Mouse (Mus musculus) c-Kit-positive CD71-positive TER-119-negative erythroid progenitor cells, embryonic 14.5 days (primary cell): Measurements from ENCODE around the gene Smyd2.

Experiments used
- DNase-seq: peaks from one replicate; pipeline ENCODE4 v3.0.0-alpha.2; 2013; ENCODE audit warnings: low read depth

Gene Smyd2

GRCm38 (mm10) chr1:189871625-189872024, 50.5 kb downstream of the Smyd2 start:
- no peak for DNase-seq

GRCm38 (mm10) chr1:189870539-189870938, 51.6 kb downstream of the Smyd2 start:
- no peak for DNase-seq

DNA sequence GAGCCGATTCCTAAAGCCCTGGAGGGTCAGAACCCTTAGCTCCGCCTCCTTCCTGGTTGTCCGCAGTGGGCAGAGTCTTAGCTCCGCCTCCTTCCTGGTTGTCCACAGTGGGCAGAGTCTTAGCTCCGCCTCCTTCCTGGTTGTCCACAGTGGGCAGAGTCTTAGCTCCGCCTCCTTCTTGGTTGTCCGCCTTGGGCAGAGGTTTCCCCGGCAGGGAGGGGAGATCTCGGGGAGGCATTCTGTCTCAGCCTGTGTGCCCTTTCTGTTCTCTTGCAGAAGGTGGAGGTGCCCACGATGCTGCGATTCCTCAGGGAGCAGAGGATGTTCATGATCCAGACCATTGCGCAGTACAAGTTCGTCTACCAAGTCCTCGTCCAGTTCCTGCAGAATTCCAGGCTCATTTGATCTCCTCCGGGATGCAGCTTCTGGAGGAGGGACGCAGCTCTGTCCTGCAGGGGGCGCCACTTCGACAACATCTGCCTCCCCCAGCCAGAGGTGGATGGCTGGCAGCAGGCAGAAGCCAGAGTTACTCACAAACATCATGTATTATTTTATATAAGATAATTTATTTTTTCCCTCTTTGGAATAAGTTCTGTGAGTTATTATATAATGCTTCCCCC, 52.4 kb downstream of the Smyd2 start:
- no peak for DNase-seq

GRCm38 (mm10) chr1:189868036-189868435, 54.1 kb downstream of the Smyd2 start:
- no peak for DNase-seq

DNA sequence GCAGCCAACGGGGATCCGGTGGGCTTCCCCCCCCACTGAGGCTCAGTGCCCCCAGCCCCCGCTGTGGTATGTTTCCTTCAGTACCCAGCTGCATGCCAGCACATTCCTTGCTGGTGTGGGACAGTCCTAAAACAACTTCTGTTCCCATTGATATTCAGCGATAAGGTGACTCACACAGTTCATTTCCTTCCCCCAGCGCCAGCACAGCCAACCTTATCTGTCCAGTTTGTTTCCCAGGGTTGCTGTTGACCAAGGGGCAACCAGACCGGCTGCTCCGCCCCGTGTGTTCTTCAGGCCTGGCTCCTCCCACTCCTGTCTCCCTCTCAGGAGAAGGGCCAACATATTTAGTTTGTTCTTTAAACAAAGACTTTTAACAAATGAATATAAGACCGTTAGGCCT, 54.7 kb downstream of the Smyd2 start:
- no peak for DNase-seq

DNA sequence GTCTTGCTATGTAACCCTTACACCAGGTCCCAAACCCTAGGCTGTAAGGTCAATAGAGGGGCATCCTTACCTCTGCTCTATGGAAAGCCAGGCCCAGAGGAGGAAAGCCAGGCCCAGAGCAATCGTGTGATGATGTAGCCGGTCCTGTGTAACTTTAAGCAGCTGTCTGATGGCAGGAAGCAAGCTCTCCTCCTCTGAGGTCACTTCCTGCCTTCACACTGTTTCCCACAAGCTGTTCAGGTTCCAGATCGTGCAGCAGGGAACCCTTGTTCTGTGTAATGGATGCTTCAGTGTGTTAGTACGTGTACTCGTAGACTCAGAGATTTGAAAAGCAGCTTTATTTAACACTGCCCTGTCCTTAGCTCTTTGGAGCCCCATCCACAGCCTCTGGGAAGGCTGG, 55.1 kb downstream of the Smyd2 start:
- DNase-seq: no peak

- DNase-seq: no peak
Observed at GRCm38 (mm10) chr1:189866621-189867020, 55.5 kb downstream of the Smyd2 start.

GRCm38 (mm10) chr1:189864846-189865560, 57.2 kb downstream of the Smyd2 start:
- no peak for DNase-seq

GRCm38 (mm10) chr1:189864301-189864700, 57.9 kb downstream of the Smyd2 start:
- no peak for DNase-seq

DNA sequence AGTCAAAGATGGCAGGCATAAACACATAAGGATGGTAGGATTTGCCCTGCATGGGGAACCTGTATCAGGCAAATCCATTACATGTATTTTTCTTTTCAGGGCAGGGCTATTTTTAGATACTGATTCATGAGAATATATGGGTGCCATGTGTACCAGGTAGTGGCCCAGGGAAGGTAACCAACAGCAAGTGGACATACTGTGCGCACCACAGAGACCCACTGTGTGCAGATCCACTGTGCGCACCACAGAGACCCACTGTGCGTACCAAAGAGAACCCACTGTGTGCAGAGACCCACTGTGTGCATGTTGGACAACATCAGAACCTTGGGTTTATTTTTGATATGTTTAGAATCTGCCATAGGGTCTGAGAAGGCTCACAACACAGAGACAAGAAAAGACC, 58.4 kb downstream of the Smyd2 start:
- no peak for DNase-seq

GRCm38 (mm10) chr1:189860942-189861315, 61.2 kb downstream of the Smyd2 start:
- DNase-seq: no peak

- DNase-seq: no peak
Observed at GRCm38 (mm10) chr1:189860112-189860941, 61.8 kb downstream of the Smyd2 start.

DNA sequence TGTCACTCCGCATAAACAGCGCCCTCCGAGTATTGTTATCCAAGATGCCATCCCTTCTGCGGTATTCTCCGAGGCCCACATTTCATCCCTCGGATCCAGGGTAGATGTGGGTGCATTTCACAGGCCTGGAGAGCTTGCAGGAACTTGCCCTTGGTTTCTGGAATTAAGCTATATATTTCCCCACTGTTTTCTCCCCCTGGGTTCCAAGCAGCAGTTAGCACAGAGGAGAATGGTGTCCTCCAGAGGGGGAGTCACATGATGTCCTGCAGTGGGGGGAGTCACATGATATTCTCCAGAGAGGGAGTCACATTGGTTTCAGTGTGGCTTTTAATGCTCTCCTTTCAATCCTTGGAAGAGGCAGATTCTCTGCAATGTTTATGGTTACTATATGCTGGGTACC, 63.8 kb downstream of the Smyd2 start:
- no peak for DNase-seq

- no peak for DNase-seq
Observed at GRCm38 (mm10) chr1:189855739-189856138, 66.4 kb downstream of the Smyd2 start.

- no peak for DNase-seq
Observed at GRCm38 (mm10) chr1:189854646-189855045, 67.5 kb downstream of the Smyd2 start.

- no peak for DNase-seq
Observed at GRCm38 (mm10) chr1:189852456-189852855, 69.7 kb downstream of the Smyd2 start.

DNA sequence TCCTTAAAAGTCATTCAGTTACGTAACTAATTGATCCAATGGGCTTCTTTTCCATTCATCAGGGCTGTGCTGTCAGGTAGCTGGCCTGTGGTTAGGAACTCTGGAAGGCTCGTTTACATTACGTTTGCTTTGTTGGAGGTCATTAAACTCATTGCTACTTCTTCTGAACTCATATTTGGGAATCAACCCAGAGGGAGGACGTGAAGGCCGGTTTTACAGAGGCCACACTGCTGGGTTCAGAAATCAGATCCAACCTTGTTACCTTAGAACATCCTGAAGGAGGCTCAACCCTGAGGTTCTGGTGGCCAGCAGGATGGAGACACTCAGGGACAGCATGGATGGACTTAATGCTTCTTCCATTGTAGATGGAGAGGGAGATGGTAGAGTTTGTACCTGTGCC, 70.1 kb downstream of the Smyd2 start:
- DNase-seq: no peak

DNA sequence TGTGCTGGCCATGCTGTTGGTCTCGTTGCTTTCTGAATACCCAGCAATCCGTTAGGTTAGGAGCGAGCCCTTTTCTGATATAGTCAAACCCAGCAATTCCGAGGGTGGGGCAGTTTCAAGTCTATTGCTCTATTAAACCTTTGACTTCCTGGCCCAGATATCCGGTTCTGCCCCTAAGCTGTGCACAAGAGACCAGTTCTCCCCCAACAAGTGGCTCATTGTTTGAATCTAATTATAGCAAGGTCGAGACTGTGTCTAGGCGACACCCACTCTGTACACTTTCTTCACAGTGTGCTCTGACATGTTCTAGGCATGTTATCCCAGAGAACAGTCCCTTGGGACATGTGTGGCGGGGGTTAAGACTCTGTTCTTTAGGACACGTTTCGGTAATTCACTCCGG, 72.6 kb downstream of the Smyd2 start:
- DNase-seq: no peak

GRCm38 (mm10) chr1:189846319-189846718, 75.8 kb downstream of the Smyd2 start:
- DNase-seq: no peak

DNA sequence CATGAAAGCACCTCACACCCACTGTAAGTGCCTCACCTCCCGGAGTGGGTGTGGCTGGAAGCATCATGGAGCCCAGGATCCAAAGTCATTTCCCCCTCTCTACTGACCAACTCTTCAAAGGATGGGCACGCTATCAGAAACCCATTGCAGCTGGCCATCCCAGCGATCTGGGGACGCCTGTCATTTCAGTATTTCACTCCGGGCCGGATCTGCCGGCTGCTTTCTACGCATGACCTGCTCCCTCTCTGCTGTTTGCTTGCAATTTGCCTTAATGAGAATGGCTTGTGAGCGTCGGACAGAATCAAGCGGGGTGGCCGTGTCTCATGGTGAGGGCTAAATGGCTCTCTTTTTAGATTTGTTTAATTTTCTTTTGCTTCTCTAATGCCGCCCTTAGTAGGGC, 88.0 kb downstream of the Smyd2 start:
- DNase-seq: no peak

DNA sequence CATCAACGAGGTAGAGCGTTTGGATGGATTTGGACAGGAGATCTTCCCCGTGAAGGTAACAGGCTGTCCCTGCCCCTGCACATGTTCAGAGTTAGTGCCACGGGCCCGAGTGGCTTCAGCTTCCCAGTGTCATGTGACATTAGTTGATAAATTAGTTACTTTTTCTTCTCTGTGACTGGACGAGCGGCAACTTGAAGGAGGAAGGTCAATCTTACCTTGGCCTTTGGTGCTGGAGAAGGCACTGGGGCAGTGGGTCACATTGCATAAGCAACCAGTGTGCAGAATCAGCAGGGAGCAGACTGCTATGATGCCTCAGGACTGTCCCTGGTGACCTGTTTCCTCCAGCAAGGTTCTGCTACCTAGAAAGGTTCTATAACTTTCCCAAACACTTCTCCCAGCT, 88.8 kb downstream of the Smyd2 start:
- no peak for DNase-seq

GRCm38 (mm10) chr1:189830797-189831232, 91.3 kb downstream of the Smyd2 start:
- DNase-seq: peak; percentile 40
